Mouse (Mus musculus) 3134 (cell line): Measurements from ENCODE around the gene March2.

Source experiments
- DNase-seq: peaks from one replicate; pipeline ENCODE4 v3.0.0-alpha.2; 2011; ENCODE audit warnings: low spot score; ENCODE audit not compliant: insufficient read length; ENCODE audit errors: extremely low read depth

The March2 gene

GRCm38 (mm10) chr17:33718944-33719725 lies 665 bp upstream of the March2 start:
- no peak for DNase-seq

DNA sequence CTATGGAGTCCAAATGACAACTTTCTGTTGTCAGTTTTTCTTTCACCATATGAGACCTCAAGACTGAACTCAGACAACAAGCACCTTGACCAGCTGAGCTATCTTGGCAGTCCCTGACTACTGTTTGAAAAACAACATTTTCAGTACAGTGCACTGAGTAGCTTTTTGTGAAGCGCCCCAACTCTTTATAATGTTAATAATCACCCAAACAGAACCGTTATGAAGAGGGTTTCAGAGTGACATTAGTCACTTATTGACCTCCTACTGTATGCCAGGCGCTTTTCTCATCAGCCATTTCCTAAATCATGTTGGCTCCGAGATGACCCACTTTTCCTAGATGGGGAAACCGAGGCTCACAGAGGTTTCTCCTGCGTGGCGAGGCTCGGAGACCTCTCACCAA lies 488 bp downstream of the March2 start:
- no peak for DNase-seq

DNA sequence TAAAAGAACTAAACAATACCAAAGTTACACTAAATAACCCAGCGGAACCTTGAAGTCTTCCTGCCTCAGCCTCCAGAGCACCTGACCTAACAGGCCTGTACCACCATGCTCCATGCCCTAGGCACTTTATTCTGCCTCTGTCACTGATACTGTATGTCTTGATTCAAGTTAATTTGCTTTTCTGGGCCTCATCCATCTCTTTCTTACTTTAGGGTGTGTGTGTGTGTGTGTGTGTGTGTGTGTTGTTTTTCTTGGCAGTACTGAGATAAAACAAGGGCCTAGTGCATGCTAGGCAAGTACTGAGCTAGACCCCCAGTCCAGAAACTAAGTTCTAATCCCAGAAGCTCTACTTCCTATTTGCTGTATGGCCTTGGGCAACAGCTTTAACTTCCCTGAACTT lies 1.2 kb downstream of the March2 start:
- DNase-seq, result no peak

- DNase-seq, result no peak
These were observed 3.7 kb downstream of the March2 start for GRCm38 (mm10) chr17:33714779-33715178.

GRCm38 (mm10) chr17:33713271-33713670 lies 5.2 kb downstream of the March2 start:
- DNase-seq, result no peak

- DNase-seq, result no peak
These were observed 8.6 kb downstream of the March2 start for GRCm38 (mm10) chr17:33709834-33710233.

GRCm38 (mm10) chr17:33703091-33703490 lies 15.4 kb downstream of the March2 start:
- no peak for DNase-seq

DNA sequence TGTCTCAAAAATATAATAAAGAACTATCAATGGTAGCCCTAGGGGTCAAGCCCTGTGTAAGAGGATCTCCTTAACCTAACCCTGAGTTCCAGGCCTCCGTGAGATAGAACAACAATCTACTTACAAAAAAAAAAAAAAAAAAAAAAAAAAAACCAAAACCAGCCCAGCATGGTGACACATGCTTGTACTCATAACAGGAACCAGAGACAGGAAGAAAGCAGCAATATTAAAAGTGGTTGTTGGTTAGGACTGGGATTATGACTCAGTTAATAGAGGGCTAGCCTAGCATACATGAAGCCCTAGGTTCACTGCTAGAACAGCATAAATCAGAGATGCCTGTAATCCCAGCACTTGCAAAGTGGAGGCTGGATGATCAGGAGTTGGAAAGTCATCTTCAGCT lies 16.3 kb downstream of the March2 start:
- no peak for DNase-seq

DNA sequence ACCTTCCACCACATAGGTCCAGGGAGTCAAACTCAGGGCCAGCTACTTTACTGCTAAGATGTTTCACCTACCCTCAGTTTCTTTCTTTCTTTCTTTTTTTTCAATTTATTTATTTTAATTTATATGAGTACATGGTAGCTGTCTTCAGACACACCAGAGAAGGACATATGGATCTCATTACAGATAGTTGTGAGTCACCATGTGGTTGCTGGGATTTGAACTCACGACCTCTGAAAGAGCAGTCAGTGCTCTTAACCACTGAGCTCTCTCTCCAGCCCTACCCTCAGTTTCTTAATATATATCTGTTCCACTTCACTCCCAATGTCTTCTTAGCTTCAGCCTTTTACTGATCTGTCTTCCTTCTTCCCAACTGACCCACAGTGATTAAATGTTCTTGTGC lies 23.0 kb downstream of the March2 start:
- DNase-seq, result no peak

- no peak for DNase-seq
These were observed 31.7 kb downstream of the March2 start, which contains the start of gene Hnrnpm for GRCm38 (mm10) chr17:33686760-33687159. Gene Hnrnpm (minus strand): TSS chr17:33686860.

DNA sequence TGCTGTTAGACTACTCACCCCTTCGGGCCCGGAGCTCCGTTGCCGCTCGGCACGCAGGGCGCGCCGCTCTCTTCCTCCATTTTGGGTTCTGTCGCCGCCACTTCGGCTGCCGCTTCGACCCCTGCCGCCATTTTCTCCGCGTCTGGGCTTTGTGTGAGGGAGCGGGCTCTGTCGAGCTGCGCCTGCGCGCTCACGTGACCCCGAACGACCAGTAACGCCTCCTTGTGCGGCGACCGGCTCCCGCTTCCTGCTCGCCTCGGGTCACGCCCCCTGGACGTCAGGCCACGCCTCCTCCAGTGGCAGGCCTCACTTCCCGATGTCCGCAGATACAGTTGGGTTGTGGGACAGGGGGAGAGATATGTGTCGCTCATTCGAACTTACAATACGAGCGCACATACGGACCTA lies 33.2 kb downstream of the March2 start:
- DNase-seq, result peak; percentile 96

DNA sequence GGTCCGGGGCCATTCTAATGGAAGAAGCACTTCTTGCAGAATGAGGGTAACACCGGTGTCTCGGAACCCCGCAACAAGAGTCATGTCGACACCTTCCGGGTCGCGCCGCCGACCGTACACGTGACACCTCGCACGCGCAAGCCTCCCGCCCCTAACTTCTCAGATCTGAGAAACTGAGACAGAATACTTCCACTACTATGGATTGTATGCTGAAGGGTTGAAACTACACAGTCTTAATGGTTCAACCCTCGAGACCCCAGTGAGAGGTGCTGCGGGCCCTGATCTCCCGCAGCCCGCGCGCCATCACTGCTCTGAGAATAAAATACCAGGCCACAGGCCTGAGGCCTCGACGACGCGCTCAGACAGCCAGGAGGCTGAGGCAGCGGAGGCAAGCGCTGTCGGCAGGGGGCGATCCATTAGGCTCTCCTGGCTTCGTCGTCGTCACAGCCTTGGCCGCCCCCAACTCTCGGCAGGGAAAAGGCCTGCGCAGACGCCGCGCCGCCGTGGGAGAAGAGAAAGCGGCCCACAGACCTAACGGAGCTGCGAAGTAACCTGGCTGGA lies 33.7 kb downstream of the March2 start:
- DNase-seq, result peak; percentile 81

- no peak for DNase-seq
These were observed 36.7 kb downstream of the March2 start for GRCm38 (mm10) chr17:33681767-33682166.

- DNase-seq, result no peak
These were observed 39.7 kb downstream of the March2 start for GRCm38 (mm10) chr17:33678771-33679170.

- DNase-seq, result no peak
These were observed 42.4 kb downstream of the March2 start for GRCm38 (mm10) chr17:33676086-33676485.

GRCm38 (mm10) chr17:33675452-33675851 lies 43.0 kb downstream of the March2 start:
- DNase-seq, result no peak

GRCm38 (mm10) chr17:33673837-33674236 lies 44.6 kb downstream of the March2 start:
- DNase-seq, result no peak

DNA sequence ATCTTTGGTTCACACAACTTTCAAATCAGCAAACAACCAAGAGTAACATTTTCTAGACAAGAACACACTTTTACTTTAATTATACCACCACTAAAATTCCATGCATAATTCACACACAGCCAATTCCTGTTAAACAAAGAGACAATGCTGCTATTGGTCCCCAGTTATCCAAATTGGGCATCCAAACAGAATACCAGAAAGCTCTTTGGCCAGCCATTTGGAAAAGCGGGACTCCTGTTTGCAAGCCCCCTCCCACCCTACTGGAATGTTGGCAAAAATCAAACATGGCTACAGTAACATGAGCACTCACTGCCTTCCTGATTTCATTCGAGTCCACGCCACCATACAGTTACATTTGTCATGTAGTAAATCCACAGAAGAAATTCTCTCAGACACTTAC lies 48.8 kb downstream of the March2 start:
- no peak for DNase-seq

- no peak for DNase-seq
These were observed 51.7 kb downstream of the March2 start for GRCm38 (mm10) chr17:33666813-33667212.

- no peak for DNase-seq
These were observed 68.5 kb downstream of the March2 start for GRCm38 (mm10) chr17:33649781-33650475.

GRCm38 (mm10) chr17:33645073-33645472 lies 73.4 kb downstream of the March2 start:
- DNase-seq, result no peak

- DNase-seq, result no peak
These were observed 74.4 kb downstream of the March2 start for GRCm38 (mm10) chr17:33644068-33644467.
